Mouse (Mus musculus): ENCODE measurements at regions not wholly inside any gene's neighbourhood (a gene's known extent, or its start where the extent isn't known, plus 50 kb on each side); places are given as distances from the start of the nearest gene placed in this dataset.

- Histone ChIP-seq H3K27ac (ENCODE audit: low read depth, low read length) (no peak overlapping the region), H3K4me1 (replicated peaks; ENCODE audit: control insufficient read depth, insufficient read depth, low read length) (no peaks in the 10 kb centered on the region), H3K27me3 (replicated peaks; ENCODE audit: control insufficient read depth, insufficient read depth, low read length) (no peaks in the 10 kb centered on the region), H3K36me3 (ENCODE audit: control insufficient read depth, insufficient read depth) (no peaks in the 10 kb centered on the region), H3K4me2 (replicated peaks; ENCODE audit: low read depth) (no peak overlapping the region), H3K9ac (ENCODE audit: low read depth, low read length) (no peak overlapping the region), H3K9me3 (ENCODE audit: control insufficient read depth) (no peaks in the 10 kb centered on the region), H3K4me3 (ENCODE audit: low read depth, low read length) (no peak overlapping the region)
- no peak for ATAC-seq
- no peak for TF ChIP-seq CTCF (IDR thresholded peaks at IDR 0.05; ENCODE audit: low read depth)
- WGBS: 75% methylated on average over 5 of the region's 5 CpGs
These were observed 64.0 kb downstream of the Il9r start for GRCm38 (mm10) chr11:32136066-32136465.

DNA sequence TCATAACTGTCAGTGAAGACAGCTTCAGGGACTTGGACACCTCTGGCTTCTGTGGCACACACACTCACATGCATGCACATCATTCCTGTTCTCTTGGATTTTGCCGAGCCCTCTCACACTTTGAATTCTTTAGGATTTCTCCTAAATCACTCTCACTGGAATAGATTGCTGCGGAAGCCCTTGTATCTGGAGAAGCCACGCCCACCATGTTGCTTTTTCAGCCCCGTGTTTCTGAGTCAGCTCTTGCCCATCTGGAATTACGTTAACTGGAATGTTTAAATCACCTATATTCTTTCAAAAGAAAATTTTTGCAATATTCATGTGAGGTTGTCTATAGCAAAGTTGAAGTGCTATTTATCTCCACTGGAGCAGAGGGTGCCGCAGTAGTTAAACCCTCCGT, 66.1 kb downstream of the Il9r start:
- Histone ChIP-seq H3K9me3 (ENCODE audit: control insufficient read depth) (no peaks in the 10 kb centered on the region), H3K4me2 (replicated peaks; ENCODE audit: low read depth) (no peak overlapping the region), H3K4me3 (ENCODE audit: low read depth, low read length) (no peak overlapping the region), H3K4me1 (replicated peaks; ENCODE audit: control insufficient read depth, insufficient read depth, low read length) (no peaks in the 10 kb centered on the region), H3K9ac (ENCODE audit: low read depth, low read length) (no peak overlapping the region), H3K36me3 (ENCODE audit: control insufficient read depth, insufficient read depth) (no peaks in the 10 kb centered on the region), H3K27me3 (replicated peaks; ENCODE audit: control insufficient read depth, insufficient read depth, low read length) (no peaks in the 10 kb centered on the region), H3K27ac (ENCODE audit: low read depth, low read length) (no peak overlapping the region)
- ATAC-seq: no peak
- WGBS: 66% methylated on average over 7 of the region's 7 CpGs
- TF ChIP-seq CTCF (IDR thresholded peaks at IDR 0.05; ENCODE audit: low read depth): no peak

DNA sequence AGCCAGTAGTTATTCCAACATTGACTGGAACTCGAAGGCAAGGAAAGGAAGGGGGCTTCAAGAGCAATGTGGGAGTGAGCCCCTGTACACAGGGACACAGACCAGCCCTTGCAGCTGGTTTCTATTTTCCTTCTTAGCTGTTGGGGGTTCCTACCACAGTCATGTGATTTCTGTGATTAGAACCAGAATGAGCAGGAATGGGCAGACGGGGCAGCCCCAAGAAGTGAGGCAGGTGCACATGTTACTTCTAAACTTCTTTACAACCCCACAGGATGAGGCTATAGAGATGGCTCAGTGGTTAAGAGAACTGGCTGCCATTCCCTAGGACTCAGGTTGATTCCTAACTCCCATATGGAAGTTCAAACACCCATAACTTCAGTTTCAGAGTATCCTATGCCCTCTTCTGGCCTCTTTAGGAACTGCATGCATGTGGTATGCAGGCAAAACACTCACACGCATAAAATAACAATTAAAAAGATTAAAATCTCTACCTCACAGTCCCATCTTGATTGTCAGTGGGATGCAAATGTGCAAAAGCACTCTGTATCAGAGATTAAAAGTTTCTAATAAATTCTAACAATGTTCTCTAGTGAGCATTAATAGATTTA, 68.0 kb downstream of the Il9r start:
- H3K27me3 ChIP-seq (replicated peaks; ENCODE audit: control insufficient read depth, insufficient read depth, low read length): no peaks in the 10 kb centered on the region
- no peaks in the 10 kb centered on the region for H3K36me3 ChIP-seq (ENCODE audit: control insufficient read depth, insufficient read depth)
- H3K9ac ChIP-seq (ENCODE audit: low read depth, low read length): no peak overlapping the region
- no peak overlapping the region for H3K4me3 ChIP-seq (ENCODE audit: low read depth, low read length)
- ATAC-seq: no peak
- peak; percentile 72 for TF ChIP-seq CTCF (IDR thresholded peaks at IDR 0.05; ENCODE audit: low read depth)
- no peak overlapping the region for H3K4me2 ChIP-seq (replicated peaks; ENCODE audit: low read depth)
- no peaks in the 10 kb centered on the region for H3K4me1 ChIP-seq (replicated peaks; ENCODE audit: control insufficient read depth, insufficient read depth, low read length)
- H3K27ac ChIP-seq (ENCODE audit: low read depth, low read length): no peak overlapping the region
- 80% methylated on average over 3 of the region's 3 CpGs for WGBS
- no peaks in the 10 kb centered on the region for H3K9me3 ChIP-seq (ENCODE audit: control insufficient read depth)

DNA sequence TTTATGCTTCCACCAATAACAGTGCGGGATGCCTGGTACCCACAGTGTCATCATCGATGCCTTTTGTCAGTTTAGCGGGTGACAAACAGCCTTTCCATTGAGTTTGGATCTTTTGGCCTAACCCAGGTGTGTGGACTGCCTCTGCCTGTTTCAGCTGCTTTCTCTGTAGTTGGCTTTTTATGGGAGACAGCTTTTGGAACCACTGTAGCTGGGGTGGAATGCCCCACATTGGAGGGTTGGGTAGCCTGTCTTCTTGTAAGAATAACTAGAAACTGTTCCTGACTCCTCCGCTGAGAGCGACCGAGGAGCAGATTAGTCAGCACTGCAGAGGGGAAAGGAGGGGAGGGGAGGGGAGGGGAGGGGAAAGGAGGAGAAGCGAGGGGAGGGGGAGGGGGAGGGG, 71.5 kb downstream of the Il9r start:
- no peak overlapping the region for H3K27ac ChIP-seq (ENCODE audit: low read depth, low read length)
- no peak overlapping the region for H3K4me2 ChIP-seq (replicated peaks; ENCODE audit: low read depth)
- no peak overlapping the region for H3K9ac ChIP-seq (ENCODE audit: low read depth, low read length)
- no peak for ATAC-seq
- H3K4me1 ChIP-seq (replicated peaks; ENCODE audit: control insufficient read depth, insufficient read depth, low read length): no peaks in the 10 kb centered on the region
- WGBS: 67% methylated on average over 7 of the region's 7 CpGs
- TF ChIP-seq CTCF (IDR thresholded peaks at IDR 0.05; ENCODE audit: low read depth): no peak
- no peaks in the 10 kb centered on the region for H3K27me3 ChIP-seq (replicated peaks; ENCODE audit: control insufficient read depth, insufficient read depth, low read length)
- no peaks in the 10 kb centered on the region for H3K36me3 ChIP-seq (ENCODE audit: control insufficient read depth, insufficient read depth)
- no peak overlapping the region for H3K4me3 ChIP-seq (ENCODE audit: low read depth, low read length)
- no peaks in the 10 kb centered on the region for H3K9me3 ChIP-seq (ENCODE audit: control insufficient read depth)

- Histone ChIP-seq H3K27me3 (replicated peaks; ENCODE audit: control insufficient read depth, insufficient read depth, low read length) (no peaks in the 10 kb centered on the region), H3K4me3 (ENCODE audit: low read depth, low read length) (no peak overlapping the region), H3K27ac (ENCODE audit: low read depth, low read length) (no peak overlapping the region), H3K9me3 (ENCODE audit: control insufficient read depth) (no peaks in the 10 kb centered on the region), H3K4me1 (replicated peaks; ENCODE audit: control insufficient read depth, insufficient read depth, low read length) (no peaks in the 10 kb centered on the region), H3K36me3 (ENCODE audit: control insufficient read depth, insufficient read depth) (no peaks in the 10 kb centered on the region), H3K4me2 (replicated peaks; ENCODE audit: low read depth) (no peak overlapping the region), H3K9ac (ENCODE audit: low read depth, low read length) (no peak overlapping the region)
- TF ChIP-seq CTCF (IDR thresholded peaks at IDR 0.05; ENCODE audit: low read depth): no peak
- 69% methylated on average over 3 of the region's 3 CpGs for WGBS
- ATAC-seq: no peak
These were observed 72.1 kb downstream of the Il9r start for GRCm38 (mm10) chr11:32128018-32128417.

- no peaks in the 10 kb centered on the region for H3K9me3 ChIP-seq (ENCODE audit: control insufficient read depth)
- no peak overlapping the region for H3K9ac ChIP-seq (ENCODE audit: low read depth, low read length)
- WGBS: 70% methylated on average over 7 of the region's 7 CpGs
- no peak for TF ChIP-seq CTCF (IDR thresholded peaks at IDR 0.05; ENCODE audit: low read depth)
- no peak overlapping the region for H3K4me3 ChIP-seq (ENCODE audit: low read depth, low read length)
- H3K4me1 ChIP-seq (replicated peaks; ENCODE audit: control insufficient read depth, insufficient read depth, low read length): no peaks in the 10 kb centered on the region
- no peaks in the 10 kb centered on the region for H3K27me3 ChIP-seq (replicated peaks; ENCODE audit: control insufficient read depth, insufficient read depth, low read length)
- ATAC-seq: no peak
- H3K36me3 ChIP-seq (ENCODE audit: control insufficient read depth, insufficient read depth): no peaks in the 10 kb centered on the region
- H3K4me2 ChIP-seq (replicated peaks; ENCODE audit: low read depth): no peak overlapping the region
- no peak overlapping the region for H3K27ac ChIP-seq (ENCODE audit: low read depth, low read length)
These were observed 72.7 kb downstream of the Il9r start for GRCm38 (mm10) chr11:32127401-32127817.

GRCm38 (mm10) chr11:32126786-32127185, 73.3 kb downstream of the Il9r start:
- no peak for ATAC-seq
- no peaks in the 10 kb centered on the region for H3K27me3 ChIP-seq (replicated peaks; ENCODE audit: control insufficient read depth, insufficient read depth, low read length)
- H3K4me3 ChIP-seq (ENCODE audit: low read depth, low read length): no peak overlapping the region
- no peak overlapping the region for H3K4me2 ChIP-seq (replicated peaks; ENCODE audit: low read depth)
- WGBS: 86% methylated on average over 1 of the region's 1 CpGs
- no peak overlapping the region for H3K27ac ChIP-seq (ENCODE audit: low read depth, low read length)
- no peaks in the 10 kb centered on the region for H3K9me3 ChIP-seq (ENCODE audit: control insufficient read depth)
- no peaks in the 10 kb centered on the region for H3K4me1 ChIP-seq (replicated peaks; ENCODE audit: control insufficient read depth, insufficient read depth, low read length)
- no peaks in the 10 kb centered on the region for H3K36me3 ChIP-seq (ENCODE audit: control insufficient read depth, insufficient read depth)
- TF ChIP-seq CTCF (IDR thresholded peaks at IDR 0.05; ENCODE audit: low read depth): no peak
- H3K9ac ChIP-seq (ENCODE audit: low read depth, low read length): no peak overlapping the region

Data from intestine, postnatal 0 days (tissue).